Mouse (Mus musculus) heart, adult 11 months (tissue): ENCODE results near the gene Sim2.

Source experiments
- DNase-seq: peaks from one replicate; pipeline ENCODE4 v3.0.0; 2022

Gene Sim2

DNA sequence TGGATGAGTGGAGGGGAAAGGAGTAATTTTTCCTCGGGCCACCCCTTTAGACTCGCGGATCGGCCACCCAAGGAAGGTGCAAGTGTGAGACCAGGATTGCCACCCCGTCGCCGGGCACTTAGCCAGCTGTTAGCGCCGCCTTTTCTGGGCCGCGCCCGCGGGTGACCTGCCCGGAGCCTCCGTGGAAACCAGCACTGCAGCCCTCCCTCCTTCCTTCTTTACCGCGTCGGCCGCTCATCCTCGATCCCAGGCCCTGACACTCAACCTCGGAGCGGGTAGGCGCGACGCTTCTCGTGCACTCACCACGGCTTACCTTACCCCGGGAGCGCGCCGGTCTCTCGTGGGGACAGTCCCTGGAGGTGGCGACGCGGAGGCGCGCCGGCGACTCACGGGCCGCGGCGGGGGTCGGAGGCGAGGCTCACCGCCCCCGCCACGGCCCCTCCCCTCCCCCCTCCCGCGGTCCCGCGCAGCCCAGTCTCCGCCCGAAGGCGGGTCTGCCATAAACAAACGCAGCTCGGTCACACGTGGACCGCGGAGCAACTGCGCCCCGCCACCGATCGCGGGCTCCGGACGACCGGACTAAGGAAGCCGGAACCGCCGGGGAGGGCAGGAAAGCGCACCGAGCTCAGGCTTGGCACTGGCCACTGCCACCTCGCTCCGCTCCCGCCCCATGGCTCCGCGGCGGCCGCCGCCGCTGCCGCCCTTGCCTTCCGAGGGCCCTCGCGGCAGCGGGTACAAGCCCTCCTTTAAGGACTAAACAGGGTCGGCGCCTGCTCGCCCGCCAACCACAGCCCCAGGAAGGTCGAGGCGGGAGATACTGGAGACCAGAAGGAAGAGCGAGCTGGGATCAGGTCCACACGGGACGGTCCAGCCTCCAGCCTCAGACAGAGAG, at the start of gene Sim2:
Sim2 (plus strand) TSS at position 221 of the 892 bp plus-strand sequence.
- no peak for DNase-seq

DNA sequence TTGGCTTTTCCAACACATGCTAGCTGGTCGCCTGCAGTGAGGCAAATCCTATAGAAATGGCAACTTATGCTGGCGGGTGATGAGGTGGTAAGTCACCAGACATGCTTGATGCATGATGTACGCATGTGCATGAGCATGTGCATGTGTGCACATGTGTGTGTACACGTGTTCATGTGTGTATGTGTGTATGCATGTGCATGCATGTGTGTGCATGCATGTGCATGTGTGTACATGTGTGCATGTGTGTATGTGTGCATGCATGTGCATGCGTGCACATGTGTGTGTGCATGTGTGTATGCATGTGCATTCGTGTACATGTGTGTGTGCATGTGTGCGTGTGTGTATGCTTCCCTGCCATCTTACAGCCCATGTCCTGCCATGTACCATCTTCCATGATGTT, 47.5 kb upstream of the Sim2 start:
- no peak for DNase-seq

DNA sequence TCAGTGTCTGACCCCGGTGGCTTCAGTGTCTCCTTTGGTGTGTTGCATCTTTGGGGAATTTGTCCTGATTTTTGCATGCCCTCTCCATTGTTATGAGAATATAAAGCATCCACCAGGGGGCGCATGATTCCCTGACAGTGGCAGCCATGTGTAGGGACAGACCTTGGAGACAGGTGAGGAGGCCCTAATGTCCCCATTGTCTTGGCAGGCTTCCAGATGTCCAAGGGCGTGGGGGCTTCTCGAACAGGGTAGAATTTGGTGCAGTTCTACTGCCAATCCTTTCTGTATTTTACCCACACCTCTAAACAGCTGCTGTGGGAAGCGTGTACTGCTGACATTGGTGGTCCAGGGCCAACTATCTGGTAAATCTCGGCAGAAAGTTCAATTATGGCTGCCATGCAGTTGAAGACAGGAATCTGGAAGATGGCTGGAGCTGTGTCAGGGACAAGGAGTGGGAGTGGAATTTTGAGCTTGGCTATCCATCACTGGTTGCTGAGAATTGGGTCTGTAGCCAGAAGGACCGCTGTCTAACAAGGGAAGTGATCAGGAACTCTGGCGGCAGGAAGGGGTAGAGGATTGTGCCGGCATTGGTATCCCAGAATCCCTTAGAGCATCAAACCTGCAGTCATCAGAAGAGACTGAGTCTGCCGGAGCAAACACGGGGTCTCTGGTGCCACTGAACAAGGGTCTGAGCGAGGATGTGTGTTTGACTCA, 46.3 kb upstream of the Sim2 start:
- DNase-seq, result peak; percentile 90

DNA sequence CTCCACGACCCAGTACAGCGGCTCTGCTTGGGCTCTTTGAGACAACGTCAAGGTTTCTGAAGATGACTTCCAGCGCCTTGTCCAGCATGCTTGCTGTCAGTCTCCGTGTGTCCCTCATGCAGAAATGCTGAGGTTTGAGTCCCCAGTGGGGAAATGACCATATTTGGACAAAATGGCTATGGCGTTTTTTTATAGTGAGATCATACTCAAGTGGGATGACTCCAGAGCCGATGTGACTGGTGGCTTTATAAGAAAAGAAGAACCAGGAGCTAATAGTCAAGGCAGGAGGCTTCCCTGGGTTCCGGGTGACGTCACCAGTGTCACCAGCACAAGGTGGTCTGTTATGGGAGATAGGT, 45.8 kb upstream of the Sim2 start:
- no peak for DNase-seq

DNA sequence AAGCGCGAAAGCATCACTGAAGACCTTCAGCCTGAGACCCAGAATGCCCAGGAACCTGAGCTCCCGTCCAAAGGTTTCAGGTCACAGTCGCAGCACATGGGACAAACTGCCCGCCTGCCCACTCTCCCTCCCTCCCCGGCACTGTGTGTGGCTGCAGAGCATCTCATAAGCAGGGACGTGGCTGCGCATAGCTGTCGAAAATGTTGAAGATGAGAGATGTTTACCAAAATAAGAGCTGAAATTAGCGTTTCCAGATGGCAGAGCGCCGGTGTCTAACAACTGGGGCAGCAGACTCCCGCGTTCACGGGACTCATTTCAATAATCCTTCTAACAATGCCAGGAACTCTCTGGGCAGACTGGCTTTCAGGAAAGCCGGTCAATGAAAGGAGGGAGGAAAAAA, 44.2 kb upstream of the Sim2 start:
- DNase-seq, result no peak

DNA sequence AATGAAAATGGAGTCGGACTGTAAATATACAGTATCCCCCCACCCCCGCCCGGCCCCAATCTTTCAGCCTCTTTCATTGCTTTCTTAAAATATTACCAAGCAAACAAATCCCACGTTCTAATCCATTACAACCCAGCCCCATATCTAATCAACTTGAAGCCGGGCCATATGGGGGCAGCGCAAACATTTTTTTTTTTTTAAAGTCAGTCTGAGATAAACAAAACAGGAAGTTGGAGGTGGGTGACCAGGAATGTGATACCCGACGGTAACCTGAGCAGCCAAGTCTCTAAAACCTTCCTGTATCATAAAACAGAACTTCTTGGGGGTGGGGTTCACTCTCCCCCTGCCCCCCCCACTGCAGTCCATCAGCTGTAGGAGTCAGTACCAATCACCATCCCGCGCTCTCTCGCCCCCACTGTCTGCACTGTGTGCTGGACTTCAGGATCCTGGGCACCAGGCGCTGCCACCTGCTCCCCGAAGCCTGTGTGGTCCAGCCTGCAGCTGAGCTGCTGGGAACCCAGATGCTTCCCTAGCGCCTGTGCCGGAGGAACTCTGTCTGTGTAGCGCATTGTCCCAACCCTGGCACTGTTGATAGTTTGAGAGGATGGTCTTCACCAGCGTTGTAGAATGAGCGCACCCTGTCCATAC, 43.5 kb upstream of the Sim2 start:
- DNase-seq, result no peak

DNA sequence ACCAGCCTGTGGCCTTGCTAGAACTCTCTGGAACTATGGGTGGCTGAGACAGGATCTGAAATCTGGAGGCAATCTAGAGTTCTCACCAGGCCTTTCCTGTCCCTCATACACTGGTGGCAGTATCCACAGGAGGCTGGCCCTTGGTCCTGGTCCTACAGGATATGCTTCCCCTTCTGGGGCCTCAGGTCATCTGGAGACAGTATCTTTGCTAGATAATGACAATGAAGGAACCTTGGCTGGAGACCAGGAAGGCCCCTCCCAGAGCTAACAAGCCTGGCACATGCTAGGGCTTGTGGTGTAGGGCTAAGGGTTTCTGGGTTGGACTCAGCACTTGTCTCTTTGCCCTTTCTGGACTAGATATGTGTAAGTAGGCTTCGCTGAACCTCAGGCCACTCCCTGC, 40.9 kb upstream of the Sim2 start:
- no peak for DNase-seq

DNA sequence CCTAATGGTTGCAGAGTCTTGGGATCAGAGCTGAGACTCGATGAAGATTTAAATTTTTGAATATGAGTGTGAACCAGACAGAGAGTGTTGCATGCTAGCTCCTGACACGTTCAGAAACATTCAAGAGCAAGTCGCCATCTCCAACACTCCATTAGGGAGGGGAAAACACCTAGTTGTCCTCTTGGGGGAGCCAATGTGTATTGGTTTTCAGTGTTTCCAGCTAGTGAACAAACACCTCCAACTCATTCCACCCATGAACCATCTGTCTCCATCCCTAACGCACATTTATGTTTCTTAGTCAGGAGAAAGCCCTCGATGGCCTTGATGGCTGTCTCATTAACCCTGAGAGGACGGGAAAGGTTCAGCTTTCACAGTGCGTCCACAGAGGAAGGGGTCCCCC, 39.7 kb upstream of the Sim2 start:
- DNase-seq, result no peak

DNA sequence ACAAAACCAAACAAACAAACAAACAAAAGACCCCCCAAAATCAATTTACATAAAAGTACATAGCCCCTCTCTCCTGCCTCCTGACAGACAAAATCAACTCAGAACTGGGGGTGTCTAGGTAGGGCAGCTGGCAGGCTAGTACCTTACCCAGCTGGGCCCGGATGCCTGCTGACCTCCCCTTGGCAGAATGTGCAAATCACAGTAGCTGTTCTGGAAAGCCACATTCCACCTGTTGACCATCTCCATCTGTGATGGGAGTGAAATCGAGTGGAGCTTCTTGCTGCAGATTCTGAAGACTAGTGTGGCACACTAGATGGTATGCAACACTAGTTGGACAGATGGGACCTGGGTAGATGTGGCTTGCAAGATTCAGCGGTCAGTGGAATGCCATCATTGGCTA, 34.4 kb upstream of the Sim2 start:
- no peak for DNase-seq

DNA sequence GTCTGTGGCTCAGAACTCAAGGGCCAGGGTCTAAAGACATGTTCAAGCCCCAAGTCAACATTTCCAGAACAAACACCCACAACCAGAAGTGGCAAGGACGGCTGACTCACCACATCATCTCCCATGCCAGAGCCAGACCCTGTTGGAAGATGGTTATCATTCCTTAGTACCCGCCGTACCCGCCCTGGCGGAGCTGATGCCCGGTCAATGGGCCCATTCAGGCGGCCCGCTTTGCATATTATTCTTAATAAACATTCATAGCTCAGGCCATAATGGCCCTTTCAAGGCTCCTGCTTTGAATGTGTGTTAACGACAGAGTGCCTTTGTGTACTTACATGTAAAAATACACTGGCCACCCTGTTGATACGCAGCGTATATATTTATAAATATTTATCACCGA, 29.6 kb upstream of the Sim2 start:
- DNase-seq, result no peak

DNA sequence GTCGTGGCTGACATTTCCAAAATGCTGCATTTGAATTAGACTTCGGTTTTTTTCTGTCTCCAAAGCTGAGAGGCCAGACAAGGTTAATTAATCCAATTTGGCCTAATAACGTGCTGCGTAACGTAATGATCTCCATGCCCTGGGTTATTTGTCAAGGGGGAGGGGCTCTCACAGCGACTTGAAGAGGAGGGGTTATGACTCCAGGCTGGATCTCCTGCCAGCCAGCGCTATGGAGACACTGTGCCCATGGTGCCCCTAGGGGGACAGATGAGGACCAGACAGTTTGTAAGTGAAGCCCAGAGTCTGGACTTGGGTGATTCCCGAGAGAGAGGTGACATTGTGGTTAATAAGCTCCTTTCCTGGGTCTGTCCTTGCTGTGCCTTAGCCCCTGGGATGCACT, 29.2 kb upstream of the Sim2 start:
- DNase-seq, result no peak

DNA sequence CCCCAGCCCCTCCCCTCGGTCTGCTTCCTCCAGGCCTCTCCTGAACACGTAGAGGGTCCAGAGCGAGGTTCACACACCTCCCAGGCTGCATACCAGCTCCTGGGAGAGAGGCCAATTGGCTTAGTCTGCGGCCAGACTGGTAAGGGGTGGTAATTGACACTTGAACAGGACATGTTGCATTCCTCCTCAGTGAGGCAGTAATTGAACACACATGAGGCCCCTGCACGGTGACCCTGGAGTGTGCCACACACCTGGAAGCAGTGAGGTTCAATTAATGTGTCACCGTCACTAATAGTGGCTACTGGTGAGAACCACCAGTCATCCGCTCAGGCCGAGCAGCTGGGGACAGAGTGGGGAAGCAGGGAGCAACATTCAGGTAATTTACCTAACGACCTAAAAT, 24.9 kb upstream of the Sim2 start:
- DNase-seq, result no peak

DNA sequence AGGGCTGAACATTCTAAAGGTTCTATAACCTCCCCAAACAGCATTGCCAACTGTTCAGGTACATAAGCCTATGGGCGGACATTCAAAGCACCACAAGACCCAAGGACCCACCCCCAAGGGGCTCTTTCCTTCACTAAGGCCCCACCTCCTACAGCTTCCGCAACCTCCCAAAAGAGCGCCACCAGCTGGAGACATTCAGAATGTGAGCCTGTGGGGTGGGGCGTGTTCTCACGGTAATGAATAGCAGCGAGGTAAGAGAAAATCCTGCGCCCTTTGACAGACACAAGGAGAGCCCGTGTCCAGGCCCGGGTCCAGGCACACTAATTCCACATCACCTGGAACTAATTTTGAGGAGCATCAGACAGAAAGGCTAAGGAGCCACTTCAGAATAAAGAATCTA, 20.5 kb upstream of the Sim2 start:
- DNase-seq, result no peak

DNA sequence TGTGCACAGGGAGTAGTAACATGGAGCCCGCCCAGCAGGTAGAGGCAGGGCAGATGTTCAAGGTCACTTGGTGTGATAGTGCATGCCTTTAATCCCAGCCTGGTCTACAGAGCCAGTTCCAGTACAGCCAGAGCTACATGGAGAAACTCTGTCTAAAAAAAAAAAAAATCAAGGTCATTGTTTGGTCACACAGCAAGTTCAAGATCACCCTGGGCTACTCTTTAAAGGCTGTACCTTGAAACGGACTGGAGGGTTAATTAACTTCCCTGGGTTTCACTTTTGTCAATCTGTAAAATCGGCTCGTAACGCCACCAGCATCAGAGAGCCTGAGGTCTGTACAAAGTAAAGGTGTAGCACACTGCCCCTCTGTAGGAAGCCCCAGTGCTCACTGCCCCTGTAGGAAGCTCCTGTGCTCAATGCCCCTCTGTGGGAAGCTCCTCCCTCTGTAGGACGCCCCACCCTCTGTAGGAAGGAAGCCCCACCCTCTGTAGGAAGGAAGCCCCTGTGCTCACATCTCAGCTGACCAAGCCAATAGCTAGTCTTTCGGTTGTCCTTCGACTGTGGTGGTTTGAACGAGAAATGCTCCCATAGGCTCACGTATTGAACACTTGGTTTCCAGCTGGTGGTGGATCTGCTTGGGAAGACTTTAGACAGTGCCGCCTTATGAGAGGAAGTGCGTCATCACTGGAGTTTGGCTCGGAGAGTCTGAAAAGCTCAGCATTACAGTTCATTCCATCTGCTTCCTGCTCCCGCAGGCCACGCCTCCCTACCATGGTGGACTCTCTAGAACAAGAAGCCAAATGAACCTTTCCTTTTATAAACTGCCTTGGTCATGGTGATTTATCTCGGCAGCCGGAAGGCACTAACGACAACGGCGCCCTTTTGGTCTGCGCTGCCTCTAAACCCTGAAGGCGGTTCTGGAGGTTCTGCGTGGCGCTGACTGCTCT, 18.7 kb upstream of the Sim2 start:
- DNase-seq, result no peak

DNA sequence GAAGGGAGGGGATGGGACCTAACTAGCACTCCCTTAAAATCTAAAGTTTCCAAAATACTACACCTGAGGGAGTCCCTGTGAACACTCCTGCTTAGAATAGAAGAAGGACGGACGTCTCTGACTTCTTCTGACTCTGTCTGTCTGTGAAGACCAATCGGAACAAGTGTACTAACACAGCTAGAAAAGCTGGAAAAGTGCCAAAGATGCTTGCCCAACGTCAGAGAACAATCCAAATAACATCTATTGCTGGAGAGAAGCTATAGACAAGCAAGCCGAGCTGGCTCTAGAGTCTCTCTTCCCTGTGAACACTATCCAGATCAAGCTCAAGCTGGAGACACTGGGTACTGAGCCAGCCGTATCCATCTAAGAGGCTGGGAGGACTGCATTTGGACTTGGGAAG, 18.0 kb upstream of the Sim2 start:
- DNase-seq, result no peak

DNA sequence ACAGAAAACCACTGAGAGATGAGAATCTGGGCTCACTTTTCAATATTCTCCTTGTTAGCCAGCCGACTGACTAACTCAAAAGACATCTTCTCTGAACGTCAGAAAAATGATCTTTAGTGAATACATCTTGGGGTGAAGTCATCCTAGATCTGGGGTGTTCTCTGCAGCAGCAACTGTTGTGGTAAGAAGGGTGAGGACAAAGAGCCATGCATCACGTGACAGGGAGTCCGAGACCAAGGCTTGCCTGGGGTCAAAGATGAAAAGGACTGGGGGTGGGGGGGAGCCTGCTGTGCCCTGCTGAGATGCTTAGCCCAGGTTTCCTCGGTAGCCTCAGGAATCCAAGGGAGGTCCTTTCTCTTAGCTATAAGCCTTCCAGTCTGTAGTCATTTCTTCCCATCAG, 17.5 kb upstream of the Sim2 start:
- DNase-seq, result no peak

DNA sequence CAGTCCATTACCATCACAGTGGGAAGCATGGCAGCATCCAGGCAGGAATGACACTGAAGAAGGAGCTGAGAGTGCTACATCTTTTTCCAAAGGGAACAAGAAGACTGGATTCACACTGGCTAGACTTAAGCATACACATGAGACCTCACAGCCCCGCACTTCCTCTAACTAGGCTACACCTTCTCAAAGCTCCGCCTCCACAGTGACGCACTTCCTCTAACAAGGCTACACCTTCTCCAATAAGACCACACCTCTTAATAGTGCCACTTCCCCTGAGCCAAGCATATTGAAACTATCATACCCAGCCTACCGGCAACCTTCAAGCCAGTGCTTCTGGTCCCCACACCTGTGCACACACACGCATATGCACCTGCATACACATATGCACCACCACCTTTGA, 15.7 kb upstream of the Sim2 start:
- DNase-seq, result no peak

DNA sequence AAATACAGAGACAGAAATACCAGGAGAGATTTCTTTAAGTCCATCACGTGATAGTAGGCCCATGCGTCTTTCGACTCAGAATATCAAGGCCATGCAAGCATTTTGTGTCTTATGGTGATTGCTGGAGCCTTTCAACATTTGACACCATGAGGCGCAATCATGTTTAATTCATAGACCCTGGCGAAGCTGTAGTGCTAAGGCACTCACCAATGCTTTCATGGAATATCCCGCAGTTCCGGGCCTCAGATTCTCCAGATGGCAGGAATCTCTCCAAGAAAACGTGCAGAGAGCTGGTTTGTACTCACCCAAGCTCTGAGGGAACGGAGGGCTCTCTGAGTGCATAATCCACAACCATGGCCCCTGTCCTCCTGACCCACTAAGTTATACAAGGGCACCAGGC, 13.8 kb upstream of the Sim2 start:
- DNase-seq, result no peak

DNA sequence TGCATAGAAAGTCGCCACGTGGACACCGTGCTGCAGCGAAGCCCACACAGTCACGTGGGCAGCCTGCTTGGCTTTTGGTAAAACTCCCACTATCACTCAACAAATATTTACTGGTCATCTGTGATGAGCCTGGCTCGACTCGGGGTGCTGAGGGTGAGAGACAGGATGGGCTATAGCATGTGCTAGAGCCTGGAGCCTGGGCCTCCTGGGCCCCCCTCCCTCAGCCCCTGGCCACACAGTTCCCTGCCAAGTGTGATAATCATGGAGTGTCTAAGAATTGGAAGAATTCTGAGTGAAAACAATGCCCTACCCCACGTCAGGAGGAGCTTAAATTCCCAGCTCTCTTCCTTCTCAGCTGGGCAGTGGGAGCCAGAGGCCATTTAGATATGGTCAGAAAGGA, 13.3 kb upstream of the Sim2 start:
- no peak for DNase-seq

DNA sequence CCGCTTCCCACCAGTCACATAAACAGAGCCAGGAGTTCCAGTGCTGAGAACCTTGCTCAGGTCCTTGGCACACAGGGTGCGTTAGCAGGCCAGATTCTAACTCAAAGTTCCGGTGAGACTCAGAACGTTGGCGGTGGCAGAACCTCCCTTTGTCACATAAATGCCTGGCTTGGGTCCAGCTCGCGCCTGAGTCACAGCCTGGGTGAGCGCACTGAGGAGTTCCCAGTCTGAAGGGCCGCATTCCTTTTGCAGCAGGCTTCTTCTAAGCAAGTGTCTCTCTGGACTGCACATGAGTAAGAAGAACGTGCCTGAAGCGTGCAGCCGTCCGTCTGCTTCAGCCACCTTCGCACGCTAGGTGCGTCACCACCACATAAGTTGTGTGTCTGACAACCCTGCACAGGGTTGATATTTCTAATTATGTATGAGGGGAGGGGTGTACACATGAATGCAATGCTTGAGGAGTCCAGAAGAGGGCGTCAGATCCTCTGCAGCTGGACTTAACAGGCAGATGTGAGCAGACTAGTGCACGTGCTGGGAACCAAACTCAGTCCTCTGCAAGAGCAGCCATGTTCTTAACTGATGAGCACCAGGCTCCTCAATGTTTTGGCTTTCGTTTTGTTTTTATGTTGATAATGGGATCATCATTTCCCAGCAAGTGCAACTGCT, 9.2 kb upstream of the Sim2 start:
- no peak for DNase-seq

DNA sequence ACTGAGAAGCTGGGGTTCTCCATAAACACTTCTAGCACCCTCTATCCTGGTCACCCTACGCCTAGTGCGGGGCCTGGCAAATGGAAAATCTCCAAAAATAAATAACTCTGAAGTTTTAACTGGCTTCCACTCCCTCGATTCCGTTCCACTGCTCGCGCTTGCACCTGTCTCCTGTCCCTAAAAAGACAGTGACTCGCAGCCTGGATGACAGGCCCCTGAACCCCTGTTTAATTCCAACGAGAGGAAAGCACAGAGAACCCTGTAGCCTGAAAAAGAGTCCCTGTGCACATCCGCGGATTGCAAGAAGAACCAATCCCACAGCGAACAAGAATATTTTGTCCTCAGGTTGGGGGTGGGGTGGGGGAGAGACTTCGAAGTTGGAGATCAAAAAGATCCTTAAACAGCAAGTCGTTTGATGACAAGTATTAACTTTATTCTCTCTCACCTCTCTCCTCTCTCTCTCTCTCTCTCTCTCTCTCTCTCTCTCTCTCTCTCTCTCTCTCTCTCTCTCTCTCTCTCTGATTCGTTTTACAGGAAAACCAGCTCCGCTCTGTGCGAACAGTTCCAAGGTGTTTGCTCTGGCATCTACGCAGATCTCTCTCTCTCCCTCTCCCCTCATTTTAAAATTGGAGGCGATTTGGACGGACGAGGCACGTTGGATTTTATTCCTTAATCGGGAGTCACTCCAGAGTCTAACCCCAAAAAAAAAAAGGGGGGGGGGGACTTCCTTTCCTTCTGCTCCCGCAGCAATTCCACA, 6.2 kb upstream of the Sim2 start:
- no peak for DNase-seq
